Comparison of ENCODE assay signal across 7 mouse cellular contexts in the genomic region with DNA sequence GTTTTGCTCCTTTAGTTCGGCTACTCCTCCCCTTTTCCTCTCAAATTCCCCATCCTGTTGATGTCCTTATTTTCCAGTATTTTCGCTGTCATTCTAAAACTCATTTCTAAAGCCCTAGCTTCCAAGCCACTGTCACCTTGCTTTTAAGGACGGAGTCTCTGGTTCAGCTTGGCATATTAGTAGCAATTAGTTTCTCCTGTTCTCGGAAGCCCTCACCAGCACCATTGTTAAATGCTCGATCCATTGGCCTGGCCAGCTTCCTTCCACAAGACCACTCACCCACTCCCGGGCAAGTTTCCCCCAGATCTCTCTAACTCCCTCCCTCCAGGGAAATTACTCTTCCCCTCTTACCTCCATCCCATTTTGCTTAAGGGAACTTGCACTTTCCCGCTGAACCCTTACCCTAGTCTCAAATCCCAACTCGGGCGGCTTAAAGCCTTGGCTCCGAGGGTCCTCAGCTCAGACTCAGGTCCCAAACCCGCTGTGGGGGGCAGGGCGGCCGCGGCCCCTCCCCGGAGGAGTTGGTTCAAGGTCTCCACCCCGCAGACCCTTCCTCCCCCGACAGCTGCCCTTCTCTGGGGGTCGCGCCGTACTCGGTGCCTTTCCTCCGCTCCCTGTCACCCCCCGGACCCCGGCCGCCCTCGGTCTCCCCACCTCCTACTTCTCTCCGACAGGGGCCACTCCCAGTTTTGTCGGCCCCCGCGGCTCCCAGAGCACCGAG. TPM values are rescaled to one million over a fixed set of nuclear protein-coding genes. Genes with fewer than 3 reads are reported as not detected.
DNase-seq lines count a peak whose midpoint lies in the region; ATAC-seq and TF ChIP-seq lines count a peak whose summit lies in the region.

No protein-coding gene starts in this region.

- H3K27me3 ChIP-seq in cerebellum, adult 2 months (ENCODE audit: control insufficient read depth, insufficient read depth, low read length), result no peaks in the 10 kb centered on the region
- no peaks in the 10 kb centered on the region for H3K27me3 ChIP-seq in kidney, embryonic 14.5 days (ENCODE audit: control insufficient read depth, insufficient read depth, low read length)
- no peaks in the 10 kb centered on the region for H3K27me3 ChIP-seq in midbrain, embryonic 10.5 days (ENCODE audit: low read depth, poor library complexity, severe bottlenecking)

- H3K4me3 ChIP-seq in cerebellum, adult 2 months (replicated peaks; ENCODE audit: insufficient read depth, low read depth, low read length), result peak overlapping the region; percentile 55
- peak overlapping the region; percentile 97 for H3K4me3 ChIP-seq in kidney, embryonic 14.5 days (ENCODE audit: low read length)
- peak overlapping the region; percentile 98 for H3K4me3 ChIP-seq in midbrain, embryonic 10.5 days

- ATAC-seq in kidney, embryonic 14.5 days (ENCODE audit: low FRiP score, low TSS enrichment), result no peak

- 3% methylated on average over 31 of the region's 31 CpGs for WGBS in cerebellum, adult 2 months
- WGBS in kidney, embryonic 14.5 days, result under 1% methylated on average over 31 of the region's 31 CpGs
- 3% methylated on average over 31 of the region's 31 CpGs for WGBS in midbrain, embryonic 10.5 days

- peak overlapping the region; percentile 90 for H3K9ac ChIP-seq in kidney, embryonic 14.5 days (ENCODE audit: low read depth, low read length)

- no peak for TF ChIP-seq POLR2A in cerebellum, adult 2 months (IDR thresholded peaks at IDR 0.05; ENCODE audit: borderline replicate concordance, insufficient read depth, low read length)

- DNase-seq in thymus, adult 18-20 months, result peak; percentile 30 to 43
- DNase-seq in thymus, postnatal 0 days (ENCODE audit: low spot score), result no peak
- DNase-seq in cerebellum, adult 2 months, result peak; percentile 45 to 54
- DNase-seq in gastrocnemius, adult 8-10 months (ENCODE audit: low spot score in 2 of 2), result peak; percentile 5 to 13
- peak; percentile 61 for DNase-seq in midbrain, embryonic 10.5 days (ENCODE audit: low spot score)
- DNase-seq in testis, postnatal 10 days (ENCODE audit: low spot score), result peak; percentile 71

- no peak for TF ChIP-seq CTCF in cerebellum, adult 2 months (IDR thresholded peaks at IDR 0.05; ENCODE audit: borderline replicate concordance, insufficient read depth, low read depth, low read length)

- H3K36me3 ChIP-seq in kidney, embryonic 14.5 days (ENCODE audit: control insufficient read depth, insufficient read depth, low read length), result no peaks in the 10 kb centered on the region; the same call in 1 of the 2 replicates
- H3K36me3 ChIP-seq in midbrain, embryonic 10.5 days, result peaks cover 12% of the 10 kb centered on the region; the same call in 1 of the 2 replicates

- peak overlapping the region; percentile 78 for H3K27ac ChIP-seq in cerebellum, adult 2 months (ENCODE audit: insufficient read depth, low read length)
- peak overlapping the region; percentile 68 for H3K27ac ChIP-seq in kidney, embryonic 14.5 days (ENCODE audit: low read depth, low read length)
- H3K27ac ChIP-seq in midbrain, embryonic 10.5 days (replicated peaks), result peak overlapping the region; percentile 93

- no peaks in the 10 kb centered on the region for H3K9me3 ChIP-seq in kidney, embryonic 14.5 days (ENCODE audit: control insufficient read depth, low read length)
- no peaks in the 10 kb centered on the region for H3K9me3 ChIP-seq in midbrain, embryonic 10.5 days (replicated peaks)

- H3K4me2 ChIP-seq in kidney, embryonic 14.5 days (replicated peaks; ENCODE audit: low read depth, low read length), result peak overlapping the region; percentile 67

- peaks cover 4% of the 10 kb centered on the region; the same call in 1 of the 2 replicates for H3K4me1 ChIP-seq in cerebellum, adult 2 months (ENCODE audit: control insufficient read depth, insufficient read depth, low read length)
- peaks cover 19% of the 10 kb centered on the region; the same call in 1 of the 2 replicates for H3K4me1 ChIP-seq in kidney, embryonic 14.5 days (ENCODE audit: control insufficient read depth, insufficient read depth, low read length)
- H3K4me1 ChIP-seq in midbrain, embryonic 10.5 days, result peaks cover 44% of the 10 kb centered on the region

RNA-seq across cellular contexts. Expression of a gene that starts 0.9 kb away (rescaled TPM):
- 13.6 and 14.9 TPM in 2 replicates for polyA plus RNA-seq in thymus, postnatal 0 days (2015; fragmentation: Nextera tagmentation; extraction: Ambion mirVana)
- 54.5 and 60.1 TPM in 2 replicates for polyA plus RNA-seq in cerebellum, adult 2 months (2012; rRNA removed)
- 10 to 100 TPM; 14.0 to 18.2 (median 16.4) TPM for total RNA-seq in gastrocnemius, adult 8-10 months (2022)
- polyA plus RNA-seq in kidney, embryonic 14.5 days (2014; fragmentation: Nextera tagmentation; extraction: Ambion mirVana), result 26.4 and 34.1 TPM in 2 replicates
- polyA plus RNA-seq in midbrain, embryonic 10.5 days (2016; fragmentation: Nextera tagmentation; extraction: Ambion mirVana), result 34.3 and 37.4 TPM in 2 replicates

RNA-seq across cellular contexts. Expression of a gene that starts 29.5 kb away (rescaled TPM):
- polyA plus RNA-seq in thymus, postnatal 0 days (2015; fragmentation: Nextera tagmentation; extraction: Ambion mirVana), result 16.3 and 21.3 TPM in 2 replicates
- 8.9 and 9.6 TPM in 2 replicates for polyA plus RNA-seq in cerebellum, adult 2 months (2012; rRNA removed)
- total RNA-seq in gastrocnemius, adult 8-10 months (2022), result 1 to 10 TPM; 2.8 to 4.0 (median 3.3) TPM
- polyA plus RNA-seq in kidney, embryonic 14.5 days (2014; fragmentation: Nextera tagmentation; extraction: Ambion mirVana), result 14.1 and 16.2 TPM in 2 replicates
- 13.7 and 15.5 TPM in 2 replicates for polyA plus RNA-seq in midbrain, embryonic 10.5 days (2016; fragmentation: Nextera tagmentation; extraction: Ambion mirVana)
